Mouse (Mus musculus): ENCODE results near the gene Parvb. TPM values are rescaled to one million over a fixed set of nuclear protein-coding genes. Genes with fewer than 3 reads are reported as not detected.
A peak's percentile ranks its signal among the peaks of the same experiment; 100 is the strongest.
"Not testable (repeated sequence)": the region's sequence is repeated elsewhere in the genome, so short reads cannot be mapped to it uniquely, and the experiment has no call there.

The Parvb gene
- polyA plus RNA-seq, 1 experiment from 2014 or later = 6.0 TPM

DNA sequence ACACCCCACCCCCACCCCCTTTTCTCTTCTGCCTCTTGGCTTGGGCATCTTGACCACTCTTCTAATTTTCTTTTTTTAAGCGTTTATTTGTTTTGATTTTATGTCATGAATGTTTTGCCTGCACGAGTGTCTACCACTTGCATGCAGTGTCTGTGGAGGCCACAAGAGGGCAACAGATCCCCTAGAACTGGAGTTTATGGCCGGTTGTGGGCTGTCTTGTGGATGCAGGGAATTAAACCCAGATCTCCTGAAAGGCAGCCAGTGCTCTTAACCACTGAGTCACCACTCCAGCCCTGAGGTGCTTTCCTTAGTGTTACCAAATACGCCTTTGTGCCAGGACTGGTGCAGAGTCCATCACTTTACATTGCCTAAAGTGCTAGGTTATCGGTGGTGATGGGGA lies 52.2 kb downstream of the Parvb start:
- Histone ChIP-seq H3K9me3 (ENCODE audit: low read length) (no peaks in the 10 kb centered on the region), H3K4me1 (ENCODE audit: insufficient read depth) (no peaks in the 10 kb centered on the region), H3K4me2 (ENCODE audit: low read depth, low read length) (no peak overlapping the region), H3K36me3 (replicated peaks; ENCODE audit: insufficient read depth, low read length) (no peaks in the 10 kb centered on the region; the same call in 1 of the 2 replicates), H3K27me3 (ENCODE audit: insufficient read depth, low read length) (no peaks in the 10 kb centered on the region), H3K27ac (ENCODE audit: low read depth) (no peak overlapping the region), H3K9ac (replicated peaks) (no peak overlapping the region), H3K4me3 (ENCODE audit: low read depth, low read length) (no peak overlapping the region)
- 60% methylated on average over 5 of the region's 5 CpGs for WGBS (ENCODE audit: insufficient replicate concordance)
- DNase-seq (peak; percentile 54), ATAC-seq (no peak)
- peak; percentile 84 for TF ChIP-seq CTCF (IDR thresholded peaks at IDR 0.05; ENCODE audit: low read depth)
- no peak for TF ChIP-seq EP300 (IDR thresholded peaks at IDR 0.05; ENCODE audit: low read depth)

DNA sequence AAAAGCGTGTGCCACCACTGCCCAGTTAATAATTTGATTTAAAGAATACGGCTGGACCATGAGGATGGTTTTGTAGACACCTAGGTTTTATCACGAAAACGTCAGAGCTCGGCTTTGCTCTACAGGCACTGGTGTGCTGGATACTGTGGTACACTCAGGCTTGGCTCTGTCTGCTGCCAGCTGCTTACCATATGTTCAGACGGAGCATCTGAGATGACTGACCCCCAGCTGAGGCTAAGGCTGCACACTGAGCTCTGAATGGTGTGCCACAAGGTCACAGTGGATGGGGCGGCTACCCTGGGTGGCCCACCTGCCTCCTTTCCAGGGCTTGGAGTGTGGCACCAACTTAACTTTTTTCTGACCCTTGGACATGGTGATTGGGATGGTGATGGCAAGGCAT lies 53.6 kb downstream of the Parvb start:
- Histone ChIP-seq H3K27ac (ENCODE audit: low read depth) (no peak overlapping the region), H3K4me2 (ENCODE audit: low read depth, low read length) (no peak overlapping the region), H3K36me3 (replicated peaks; ENCODE audit: insufficient read depth, low read length) (no peaks in the 10 kb centered on the region; the same call in 1 of the 2 replicates), H3K27me3 (ENCODE audit: insufficient read depth, low read length) (no peaks in the 10 kb centered on the region), H3K9me3 (ENCODE audit: low read length) (no peaks in the 10 kb centered on the region), H3K4me3 (ENCODE audit: low read depth, low read length) (no peak overlapping the region), H3K9ac (replicated peaks) (no peak overlapping the region), H3K4me1 (ENCODE audit: insufficient read depth) (no peaks in the 10 kb centered on the region)
- no peak for DNase-seq
- WGBS (ENCODE audit: insufficient replicate concordance) = 89% methylated on average over 7 of the region's 7 CpGs
- ATAC-seq = no peak
- TF ChIP-seq CTCF (IDR thresholded peaks at IDR 0.05; ENCODE audit: low read depth) (no peak), EP300 (IDR thresholded peaks at IDR 0.05; ENCODE audit: low read depth) (no peak)

DNA sequence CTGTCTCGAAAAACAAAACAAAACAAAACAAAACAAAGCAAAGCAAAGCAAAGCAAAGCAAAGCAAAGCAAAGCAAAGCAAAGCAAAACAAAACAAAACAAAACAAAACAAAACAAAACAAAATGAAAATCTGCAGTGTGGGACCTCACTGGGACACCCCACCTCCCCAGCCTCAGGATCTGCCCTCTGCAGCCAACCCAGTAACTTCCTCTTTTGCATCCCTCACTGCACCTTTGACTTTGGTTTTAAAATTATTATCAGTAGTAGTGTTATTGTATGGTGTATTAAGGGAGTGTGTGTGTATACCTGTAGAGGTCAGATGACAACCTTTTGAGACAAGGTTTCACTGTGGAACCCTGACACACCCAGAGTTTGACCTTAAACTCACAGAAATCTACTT lies 57.1 kb downstream of the Parvb start:
- H3K9me3 ChIP-seq (ENCODE audit: low read length); H3K4me3 ChIP-seq (ENCODE audit: low read depth, low read length); ATAC-seq; H3K27me3 ChIP-seq (ENCODE audit: insufficient read depth, low read length); DNase-seq; H3K4me1 ChIP-seq (ENCODE audit: insufficient read depth); H3K4me2 ChIP-seq (ENCODE audit: low read depth, low read length); H3K36me3 ChIP-seq (replicated peaks; ENCODE audit: insufficient read depth, low read length); H3K27ac ChIP-seq (ENCODE audit: low read depth); H3K9ac ChIP-seq (replicated peaks): not testable (repeated sequence)
- 82% methylated on average over 1 of the region's 1 CpGs for WGBS (ENCODE audit: insufficient replicate concordance)

DNA sequence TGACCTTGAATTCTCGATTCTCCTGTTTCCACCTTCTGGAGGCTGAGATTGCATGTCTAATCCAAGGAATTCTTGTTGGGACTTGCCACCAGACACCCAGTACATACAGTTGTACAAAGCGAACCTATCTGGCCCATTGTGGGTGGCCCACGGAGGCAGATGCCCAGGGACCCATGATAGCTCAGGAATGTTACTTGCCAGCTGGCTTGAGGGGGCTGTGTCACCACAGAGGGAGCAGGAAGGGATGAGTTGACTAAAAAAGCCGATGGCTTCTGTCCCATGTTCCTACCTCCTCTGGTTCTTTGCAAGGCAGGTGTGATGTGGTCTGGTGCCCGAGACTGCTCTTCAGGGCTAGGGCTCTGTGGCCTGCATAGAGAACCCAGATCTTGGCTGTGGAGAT lies 59.3 kb downstream of the Parvb start:
- no peak overlapping the region for H3K4me2 ChIP-seq (ENCODE audit: low read depth, low read length)
- no peaks in the 10 kb centered on the region for H3K9me3 ChIP-seq (ENCODE audit: low read length)
- no peak overlapping the region for H3K4me3 ChIP-seq (ENCODE audit: low read depth, low read length)
- H3K36me3 ChIP-seq (replicated peaks; ENCODE audit: insufficient read depth, low read length) = peaks cover 7% of the 10 kb centered on the region; the same call in 1 of the 2 replicates
- 83% methylated on average over 5 of the region's 5 CpGs for WGBS (ENCODE audit: insufficient replicate concordance)
- ATAC-seq (no peak), DNase-seq (no peak)
- H3K9ac ChIP-seq (replicated peaks) = no peak overlapping the region
- no peak overlapping the region for H3K27ac ChIP-seq (ENCODE audit: low read depth)
- no peaks in the 10 kb centered on the region for H3K27me3 ChIP-seq (ENCODE audit: insufficient read depth, low read length)
- TF ChIP-seq CTCF (IDR thresholded peaks at IDR 0.05; ENCODE audit: low read depth) (no peak), EP300 (IDR thresholded peaks at IDR 0.05; ENCODE audit: low read depth) (no peak)
- no peaks in the 10 kb centered on the region for H3K4me1 ChIP-seq (ENCODE audit: insufficient read depth)

DNA sequence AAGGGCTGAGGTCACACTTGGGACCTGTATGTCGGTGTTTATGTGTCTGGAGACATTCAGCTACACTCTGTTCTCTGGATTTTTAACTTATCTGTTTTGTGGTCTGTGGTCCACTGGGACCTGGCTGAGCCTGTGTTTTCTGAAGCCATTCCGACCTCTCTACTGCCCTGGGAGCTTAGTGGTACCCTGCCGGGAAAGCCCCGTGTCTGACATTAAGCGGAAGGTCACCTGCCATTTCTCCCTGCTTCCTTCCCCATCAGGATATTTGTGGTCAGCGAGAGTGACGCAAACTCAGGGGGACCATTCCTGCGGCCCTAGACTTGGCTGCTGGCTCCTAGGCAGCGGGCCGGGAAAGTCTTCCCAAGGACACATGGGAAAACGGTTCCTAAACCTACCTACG lies 61.7 kb downstream of the Parvb start:
- 52% methylated on average over 12 of the region's 12 CpGs for WGBS (ENCODE audit: insufficient replicate concordance)
- H3K9ac ChIP-seq (replicated peaks) = no peak overlapping the region
- H3K4me1 ChIP-seq (ENCODE audit: insufficient read depth) = 0 out of 2 replicates have a peak, but pooled peaks cover 3% of the 10 kb centered on the region
- H3K4me2 ChIP-seq (ENCODE audit: low read depth, low read length) = no peak overlapping the region
- TF ChIP-seq EP300 (IDR thresholded peaks at IDR 0.05; ENCODE audit: low read depth) = no peak
- no peak for TF ChIP-seq CTCF (IDR thresholded peaks at IDR 0.05; ENCODE audit: low read depth)
- no peak overlapping the region for H3K27ac ChIP-seq (ENCODE audit: low read depth)
- no peaks in the 10 kb centered on the region for H3K9me3 ChIP-seq (ENCODE audit: low read length)
- no peaks in the 10 kb centered on the region for H3K27me3 ChIP-seq (ENCODE audit: insufficient read depth, low read length)
- no peak for DNase-seq
- ATAC-seq = no peak
- no peak overlapping the region for H3K4me3 ChIP-seq (ENCODE audit: low read depth, low read length)
- H3K36me3 ChIP-seq (replicated peaks; ENCODE audit: insufficient read depth, low read length) = peaks cover 7% of the 10 kb centered on the region; the same call in 1 of the 2 replicates

GRCm38 (mm10) chr15:84294391-84294790 lies 62.5 kb downstream of the Parvb start:
- no peak for DNase-seq
- no peak overlapping the region for H3K4me3 ChIP-seq (ENCODE audit: low read depth, low read length)
- no peak overlapping the region for H3K27ac ChIP-seq (ENCODE audit: low read depth)
- WGBS (ENCODE audit: insufficient replicate concordance) = 83% methylated on average over 9 of the region's 9 CpGs
- H3K27me3 ChIP-seq (ENCODE audit: insufficient read depth, low read length) = no peaks in the 10 kb centered on the region
- ATAC-seq = no peak
- no peak overlapping the region for H3K4me2 ChIP-seq (ENCODE audit: low read depth, low read length)
- no peak for TF ChIP-seq EP300 (IDR thresholded peaks at IDR 0.05; ENCODE audit: low read depth)
- no peak for TF ChIP-seq CTCF (IDR thresholded peaks at IDR 0.05; ENCODE audit: low read depth)
- no peaks in the 10 kb centered on the region for H3K9me3 ChIP-seq (ENCODE audit: low read length)
- H3K36me3 ChIP-seq (replicated peaks; ENCODE audit: insufficient read depth, low read length) = peaks cover 7% of the 10 kb centered on the region; the same call in 1 of the 2 replicates
- H3K9ac ChIP-seq (replicated peaks) = no peak overlapping the region
- 0 out of 2 replicates have a peak, but pooled peaks cover 3% of the 10 kb centered on the region for H3K4me1 ChIP-seq (ENCODE audit: insufficient read depth)

- TF ChIP-seq CTCF (IDR thresholded peaks at IDR 0.05; ENCODE audit: low read depth) (no peak), EP300 (IDR thresholded peaks at IDR 0.05; ENCODE audit: low read depth) (no peak)
- no peak overlapping the region for H3K4me2 ChIP-seq (ENCODE audit: low read depth, low read length)
- no peak for DNase-seq
Observed at GRCm38 (mm10) chr15:84295225-84295624, 63.4 kb downstream of the Parvb start.

More at GRCm38 (mm10) chr15:84295225-84295624, 63.4 kb downstream of the Parvb start:
- Histone ChIP-seq H3K36me3 (replicated peaks; ENCODE audit: insufficient read depth, low read length) (peaks cover 7% of the 10 kb centered on the region; the same call in 1 of the 2 replicates), H3K4me3 (ENCODE audit: low read depth, low read length) (no peak overlapping the region), H3K27me3 (ENCODE audit: insufficient read depth, low read length) (no peaks in the 10 kb centered on the region), H3K9me3 (ENCODE audit: low read length) (no peaks in the 10 kb centered on the region), H3K27ac (ENCODE audit: low read depth) (no peak overlapping the region), H3K4me1 (ENCODE audit: insufficient read depth) (0 out of 2 replicates have a peak, but pooled peaks cover 3% of the 10 kb centered on the region), H3K9ac (replicated peaks) (no peak overlapping the region)
- WGBS (ENCODE audit: insufficient replicate concordance) = 65% methylated on average over 10 of the region's 10 CpGs
- ATAC-seq = no peak
